Mouse (Mus musculus) gastrocnemius, adult 2 months (tissue): ENCODE data around the gene Gm10271. TPM values are rescaled to one million over a fixed set of nuclear protein-coding genes. Genes with fewer than 3 reads are reported as not detected.

Experiments
- DNase-seq: peaks from one replicate; pipeline ENCODE4 v3.0.0; 2022
- H3K27ac ChIP-seq: fragments of 200-600 bp; 2 replicates; pipeline ENCODE4 v1.8.1; 2022; ENCODE audit warnings: mild to moderate bottlenecking
- H3K4me3 ChIP-seq: fragments of 200-600 bp; 2 replicates; pipeline ENCODE4 v1.8.1; 2022; ENCODE audit warnings: mild to moderate bottlenecking, moderate library complexity
- CTCF ChIP-seq: fragments of 200-600 bp; IDR thresholded peaks from 2 replicates; pipeline ENCODE4 v1.8.1; 2022; ENCODE audit warnings: antibody characterized with exemption, mild to moderate bottlenecking, moderate library complexity
- intact Hi-C: fragments of 180-260 bp; cut with DNase I; formaldehyde crosslinking; loops from one replicate; pipeline ENCODE4 v1.15.1; 2025
- total RNA-seq, 2 experiments: library from RNA; stranded (reverse); gene quantifications; 2 replicates each; pipeline ENCODE4 v1.2.3; 2021

The Gm10271 gene
- total RNA-seq, 2 experiments from 2014 or later = not detected

- no peak for DNase-seq
- Histone ChIP-seq H3K4me3 (peak overlapping the region; percentile 24), H3K27ac (peak overlapping the region; percentile 85)
- intact Hi-C loops = loop anchor here (2.0 to 5.0 kb wide), 2 partner anchors 25 to 37 kb away; no protein-coding TSS in a partner anchor
- no peak for TF ChIP-seq CTCF
Measured at GRCm38 (mm10) chr10:116995584-116996235, 23.3 kb upstream of the Gm10271 start.

GRCm38 (mm10) chr10:116995162-116995561 is 22.8 kb upstream of the Gm10271 start:
- no peak for TF ChIP-seq CTCF
- intact Hi-C loops = loop anchor here (5.0 kb wide), 1 partner anchor 37 kb away; no protein-coding TSS in a partner anchor
- DNase-seq = no peak
- no peak overlapping the region for H3K4me3 ChIP-seq
- peak overlapping the region; percentile 85 for H3K27ac ChIP-seq

GRCm38 (mm10) chr10:116993971-116994370 is 21.6 kb upstream of the Gm10271 start:
- no peak overlapping the region for H3K4me3 ChIP-seq
- TF ChIP-seq CTCF = no peak
- intact Hi-C loops = no loop called here
- no peak for DNase-seq
- peak overlapping the region; percentile 85; the same call in 1 of the 2 replicates for H3K27ac ChIP-seq

GRCm38 (mm10) chr10:116986264-116987082 is 14.1 kb upstream of the Gm10271 start, which contains the start of gene Best3:
TSS of gene Best3 (plus strand) at chr10:116986314.
- Histone ChIP-seq H3K4me3 (peak within 1 kb of the TSS; percentile 75), H3K27ac (peak within 1 kb of the TSS; percentile 92)
- peak; percentile 51 for DNase-seq
- intact Hi-C loops = no loop called here
- TF ChIP-seq CTCF = no peak

- DNase-seq = no peak
- Histone ChIP-seq H3K27ac (no peak overlapping the region), H3K4me3 (no peak overlapping the region)
- TF ChIP-seq CTCF = no peak
- intact Hi-C loops = loop anchor here (5.0 kb wide), 1 partner anchor 47 kb away; no protein-coding TSS in a partner anchor
Measured at GRCm38 (mm10) chr10:116984836-116985235, 12.4 kb upstream of the Gm10271 start.

- Histone ChIP-seq H3K27ac (no peak overlapping the region), H3K4me3 (no peak overlapping the region)
- TF ChIP-seq CTCF = no peak
- no peak for DNase-seq
- intact Hi-C loops = loop anchor here (5.0 kb wide), 1 partner anchor 50 kb away; no protein-coding TSS in a partner anchor
Measured at GRCm38 (mm10) chr10:116982526-116982925, 10.1 kb upstream of the Gm10271 start.

GRCm38 (mm10) chr10:116980888-116981287 is 8.5 kb upstream of the Gm10271 start:
- DNase-seq = peak; percentile 47
- no peak overlapping the region for H3K27ac ChIP-seq
- TF ChIP-seq CTCF = peak; percentile 71
- intact Hi-C loops = loop anchor here (5.0 kb wide), 1 partner anchor 51 kb away; no protein-coding TSS in a partner anchor
- no peak overlapping the region for H3K4me3 ChIP-seq

- intact Hi-C loops = loop anchor here (5.0 kb wide), 1 partner anchor 52 kb away; no protein-coding TSS in a partner anchor
- no peak for DNase-seq
- Histone ChIP-seq H3K27ac (no peak overlapping the region), H3K4me3 (no peak overlapping the region)
- no peak for TF ChIP-seq CTCF
Measured at GRCm38 (mm10) chr10:116980273-116980672, 7.9 kb upstream of the Gm10271 start.

GRCm38 (mm10) chr10:116978841-116979240 is 6.4 kb upstream of the Gm10271 start:
- no peak for DNase-seq
- Histone ChIP-seq H3K27ac (no peak overlapping the region), H3K4me3 (no peak overlapping the region)
- TF ChIP-seq CTCF = no peak
- intact Hi-C loops = no loop called here

- H3K27ac ChIP-seq = no peak overlapping the region
- no peak for TF ChIP-seq CTCF
- DNase-seq = no peak
- intact Hi-C loops = no loop called here
- no peak overlapping the region for H3K4me3 ChIP-seq
Measured at GRCm38 (mm10) chr10:116977858-116978257, 5.4 kb upstream of the Gm10271 start.

GRCm38 (mm10) chr10:116977455-116977854 is 5.0 kb upstream of the Gm10271 start:
- no peak for TF ChIP-seq CTCF
- Histone ChIP-seq H3K4me3 (no peak overlapping the region), H3K27ac (no peak overlapping the region)
- intact Hi-C loops = no loop called here
- no peak for DNase-seq

GRCm38 (mm10) chr10:116968741-116969140 is 3.7 kb downstream of the Gm10271 start:
- DNase-seq = no peak
- intact Hi-C loops = no loop called here
- Histone ChIP-seq H3K4me3 (no peak overlapping the region), H3K27ac (no peak overlapping the region)
- TF ChIP-seq CTCF = no peak

- DNase-seq = no peak
- intact Hi-C loops = no loop called here
Measured at GRCm38 (mm10) chr10:116966065-116966464, 6.3 kb downstream of the Gm10271 start.

More at GRCm38 (mm10) chr10:116966065-116966464, 6.3 kb downstream of the Gm10271 start:
- Histone ChIP-seq H3K27ac (no peak overlapping the region), H3K4me3 (no peak overlapping the region)
- no peak for TF ChIP-seq CTCF
